Mouse (Mus musculus) kidney, adult 8-10 months (tissue): ENCODE results near the gene Cd59b.
"Not testable (repeated sequence)": the region's sequence is repeated elsewhere in the genome, so short reads cannot be mapped to it uniquely, and the experiment has no call there.

ENCODE experiments used
- DNase-seq, 2 experiments: peaks; one replicate each; pipeline ENCODE4 v3.0.0; 2022

The Cd59b gene

GRCm38 (mm10) chr2:104069704-104070185 is at the start of gene Cd59b:
TSS of gene Cd59b (plus strand) at chr2:104069849.
- DNase-seq = peak; percentile 56 to 68

GRCm38 (mm10) chr2:104023096-104023495 is 46.6 kb upstream of the Cd59b start:
- no peak for DNase-seq

DNA sequence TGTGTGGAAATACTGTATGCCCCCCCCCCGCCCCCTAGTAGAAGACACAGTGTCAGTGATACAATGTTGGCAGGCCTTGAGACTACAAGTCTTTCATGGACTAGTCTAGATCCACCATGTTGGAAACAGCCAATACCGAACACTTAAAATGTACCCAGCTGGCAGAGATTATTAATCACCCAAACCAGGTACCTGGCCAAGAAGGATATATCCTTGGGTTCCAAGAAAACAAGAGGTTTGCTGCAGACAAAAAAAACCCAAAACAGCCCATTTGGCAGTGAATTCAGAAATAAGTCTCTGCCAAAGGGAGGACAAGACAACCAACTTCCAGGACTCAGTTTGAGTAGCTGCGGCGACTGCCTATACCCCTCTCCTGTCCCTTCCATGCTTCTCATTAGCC is 45.0 kb upstream of the Cd59b start:
- DNase-seq = no peak

GRCm38 (mm10) chr2:104027458-104028138 is 42.1 kb upstream of the Cd59b start, which contains the start of gene Fbxo3:
TSS of gene Fbxo3 (plus strand) at chr2:104027721.
- peak; percentile 89 to 91 for DNase-seq

DNA sequence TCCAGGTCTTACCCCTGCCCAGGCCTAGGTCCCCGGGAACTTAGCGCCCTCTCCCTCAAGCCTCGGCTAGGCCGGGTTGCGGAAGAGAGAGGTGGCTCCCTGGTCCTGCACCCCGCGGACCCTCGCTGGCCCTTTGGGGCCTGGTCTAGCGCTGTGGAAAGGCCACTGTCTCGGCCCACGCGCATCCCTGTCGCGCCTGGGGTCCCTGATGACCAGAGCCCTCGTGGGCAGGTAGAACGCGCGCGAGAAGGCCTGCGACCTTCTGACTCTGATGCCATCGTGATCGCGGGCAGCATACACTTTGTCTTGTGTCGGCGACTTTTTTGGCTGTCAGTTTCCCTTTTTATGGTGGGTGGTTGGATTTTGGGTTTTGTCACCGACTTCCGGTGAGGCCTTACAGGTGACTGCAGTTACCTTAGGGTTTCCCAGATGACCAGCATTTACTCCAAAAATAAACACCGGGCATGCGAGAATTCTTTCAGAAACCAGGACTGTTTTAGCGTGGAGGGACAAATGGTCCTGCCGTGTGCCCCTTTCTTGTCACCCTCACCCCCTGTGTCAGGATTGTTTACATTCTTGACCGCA is 41.4 kb upstream of the Cd59b start, which contains the start of gene 4931422A03Rik:
Gene 4931422A03Rik (minus strand): TSS at position 223 of the 585 bp plus-strand sequence.
- peak in 1 of 2 experiments; percentile 39 for DNase-seq

- no peak for DNase-seq
Observed at GRCm38 (mm10) chr2:104029074-104029473, 40.6 kb upstream of the Cd59b start.

DNA sequence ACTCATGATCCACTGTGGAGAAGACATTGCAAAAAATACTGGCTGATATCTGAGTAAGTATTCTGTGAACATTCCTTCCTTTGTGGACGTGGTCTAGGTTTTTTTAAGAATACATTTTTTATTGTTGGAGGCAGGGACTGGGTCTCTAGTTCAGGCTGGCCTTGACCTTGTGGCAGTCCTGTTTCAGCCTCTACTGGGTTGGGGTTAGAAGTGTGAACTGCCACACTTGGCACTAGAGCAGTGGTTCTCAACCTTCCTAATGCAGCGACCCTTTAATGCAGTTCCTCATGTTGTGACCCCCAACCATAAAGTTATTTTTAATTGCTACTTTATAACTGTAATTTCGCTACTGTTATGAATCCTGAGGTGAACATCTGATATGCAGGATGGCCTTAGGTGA is 39.3 kb upstream of the Cd59b start:
- DNase-seq = no peak

DNA sequence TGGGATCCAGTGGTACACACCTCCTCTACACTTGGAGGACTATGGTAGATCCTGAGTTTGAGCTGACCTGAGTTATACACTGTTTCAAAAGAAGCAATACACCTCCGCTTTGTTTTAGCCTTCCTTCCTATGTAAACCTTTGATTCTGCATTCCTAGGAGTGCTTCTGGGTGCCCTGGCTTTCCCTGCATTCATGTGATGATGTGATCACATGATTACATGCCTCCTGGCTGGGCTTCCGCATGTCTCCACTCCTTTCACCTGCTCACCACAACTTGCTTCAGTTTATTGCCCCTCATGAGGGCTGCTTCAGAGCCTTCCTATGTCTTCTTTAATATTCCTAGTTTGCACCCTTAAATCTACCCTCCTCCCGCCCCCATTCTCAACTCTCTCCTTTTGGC is 37.6 kb upstream of the Cd59b start:
- no peak for DNase-seq

GRCm38 (mm10) chr2:104034832-104035472 is 34.7 kb upstream of the Cd59b start:
- DNase-seq = peak; percentile 50 to 66

DNA sequence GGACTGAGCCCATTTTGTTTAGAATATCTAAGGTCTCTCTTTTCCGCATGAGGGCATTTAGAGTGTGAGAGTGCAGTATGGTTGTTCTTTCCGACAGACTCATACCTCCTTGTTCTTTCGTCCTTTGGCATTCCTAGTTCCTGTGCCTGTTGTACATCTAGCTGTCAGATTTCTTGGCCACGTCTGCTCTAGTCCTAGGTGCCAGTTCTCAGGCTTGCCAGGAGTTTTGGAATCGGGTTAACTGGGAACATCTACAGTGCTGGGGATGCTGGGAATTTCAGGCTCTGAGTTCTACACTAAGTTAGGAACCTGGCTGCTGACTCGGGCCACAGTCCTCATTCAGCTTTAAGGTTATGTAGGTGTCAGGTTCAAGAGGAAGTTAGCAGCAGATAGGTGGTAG is 34.1 kb upstream of the Cd59b start:
- DNase-seq = no peak

- no peak for DNase-seq
Observed at GRCm38 (mm10) chr2:104036316-104036715, 33.3 kb upstream of the Cd59b start.

- DNase-seq = no peak
Observed at GRCm38 (mm10) chr2:104038236-104038635, 31.4 kb upstream of the Cd59b start.

- no peak for DNase-seq
Observed at GRCm38 (mm10) chr2:104041632-104042031, 28.0 kb upstream of the Cd59b start.

DNA sequence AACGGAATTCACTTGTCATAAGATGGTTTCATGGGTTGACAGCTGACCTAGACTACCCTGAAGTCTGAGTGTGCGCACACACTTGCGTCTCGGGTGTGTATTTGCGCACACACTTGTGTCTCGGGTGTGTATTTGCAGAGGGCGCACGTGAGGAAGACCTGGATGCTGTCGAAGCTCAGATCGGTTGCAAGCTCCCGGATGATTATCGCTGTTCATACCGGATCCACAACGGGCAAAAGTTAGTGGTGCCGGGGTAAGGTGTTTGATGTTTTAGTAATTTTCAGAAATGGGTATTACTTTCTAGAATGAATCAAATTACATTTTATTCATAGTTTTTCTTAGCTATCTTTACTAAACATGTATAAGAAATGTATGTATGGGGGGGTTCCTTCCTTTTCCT is 26.9 kb upstream of the Cd59b start:
- no peak for DNase-seq

DNA sequence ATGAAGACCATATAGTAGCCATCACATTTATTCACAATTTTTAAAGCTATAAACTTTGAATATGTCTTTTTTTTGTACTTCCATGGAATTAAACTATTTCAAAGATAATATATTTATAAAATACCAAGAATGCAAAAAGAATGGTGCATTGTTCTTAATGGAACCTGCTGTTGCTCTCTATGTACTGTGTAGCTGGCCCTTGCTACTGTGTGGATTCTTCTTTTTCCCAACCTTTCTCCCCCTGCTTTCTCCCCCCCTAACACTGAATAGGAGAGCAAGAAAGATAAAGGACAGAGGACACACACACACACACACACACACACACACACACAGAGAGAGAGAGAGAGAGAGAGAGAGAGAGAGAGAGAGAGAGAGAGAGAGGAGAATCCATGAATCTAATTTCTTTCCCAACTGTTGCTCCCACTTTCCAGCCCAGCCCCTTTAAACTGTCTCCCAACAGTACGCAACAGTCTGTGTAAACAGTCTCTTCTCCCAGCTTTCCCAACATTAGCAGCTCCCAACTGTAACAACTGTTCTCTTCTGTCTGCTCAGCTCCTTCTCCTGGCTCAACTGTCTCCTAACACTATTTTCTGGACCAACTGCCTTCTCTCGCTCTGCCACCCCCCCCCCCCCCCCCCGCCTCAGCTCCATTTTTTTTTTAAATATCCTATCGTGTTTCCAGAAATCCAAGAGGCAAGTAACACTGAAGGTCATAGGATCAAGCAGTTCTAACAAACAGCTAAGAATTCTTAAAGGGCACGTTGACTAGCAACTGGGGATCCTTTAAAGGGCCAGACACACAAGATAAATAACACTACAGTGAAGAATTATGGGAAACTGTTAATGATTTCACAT is 25.8 kb upstream of the Cd59b start:
- DNase-seq = no peak

DNA sequence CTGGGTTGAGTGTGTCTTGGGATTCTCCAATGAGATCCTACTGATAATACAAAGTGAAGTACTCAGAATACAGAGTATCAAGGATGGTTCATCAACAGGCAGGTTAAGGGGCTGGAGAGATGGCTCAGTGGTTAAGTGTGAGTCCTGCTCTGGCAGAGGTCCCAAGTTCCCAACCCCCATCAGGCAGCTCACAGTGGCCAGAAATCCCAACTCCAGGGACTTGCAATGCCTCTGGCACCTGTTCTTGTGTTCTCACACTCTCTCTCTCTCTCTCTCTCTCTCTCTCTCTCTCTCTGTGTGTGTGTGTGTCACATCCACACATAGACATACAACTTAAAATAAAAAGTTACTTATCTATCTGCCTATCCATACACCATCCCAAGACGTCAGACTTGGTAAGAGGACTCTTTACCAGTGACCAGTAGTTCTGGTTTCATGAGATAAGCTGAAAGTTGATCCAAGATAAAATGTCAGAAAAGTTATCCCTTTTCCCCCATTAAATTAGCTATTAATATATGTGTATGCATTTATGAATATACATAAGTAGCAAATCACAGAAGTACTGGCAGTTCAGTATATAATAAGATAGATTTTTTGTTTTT is 25.1 kb upstream of the Cd59b start:
- peak in 1 of 2 experiments; percentile 34 for DNase-seq

DNA sequence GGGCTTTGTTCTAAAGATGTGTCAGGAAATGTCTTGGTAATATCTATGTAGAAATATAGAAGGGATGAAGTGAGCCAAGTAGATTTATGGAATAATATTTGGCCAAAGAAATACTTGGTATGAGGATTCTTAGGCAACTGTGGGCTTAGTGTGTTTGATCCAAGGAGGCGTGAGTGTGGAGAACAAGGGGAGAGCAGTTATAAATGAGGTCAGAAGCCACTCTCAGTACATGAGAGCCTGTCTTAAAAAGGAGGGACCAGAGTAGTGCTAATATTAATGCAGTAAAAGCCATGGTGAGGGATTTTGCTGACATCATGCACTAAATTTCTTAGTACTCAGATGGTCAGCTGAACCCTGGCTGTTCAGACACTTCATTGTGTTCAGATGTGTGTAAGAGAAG is 11.3 kb upstream of the Cd59b start:
- no peak for DNase-seq

- DNase-seq = no peak
Observed at GRCm38 (mm10) chr2:104058954-104059353, 10.7 kb upstream of the Cd59b start.

- DNase-seq = no peak
Observed at GRCm38 (mm10) chr2:104059786-104060185, 9.9 kb upstream of the Cd59b start.

DNA sequence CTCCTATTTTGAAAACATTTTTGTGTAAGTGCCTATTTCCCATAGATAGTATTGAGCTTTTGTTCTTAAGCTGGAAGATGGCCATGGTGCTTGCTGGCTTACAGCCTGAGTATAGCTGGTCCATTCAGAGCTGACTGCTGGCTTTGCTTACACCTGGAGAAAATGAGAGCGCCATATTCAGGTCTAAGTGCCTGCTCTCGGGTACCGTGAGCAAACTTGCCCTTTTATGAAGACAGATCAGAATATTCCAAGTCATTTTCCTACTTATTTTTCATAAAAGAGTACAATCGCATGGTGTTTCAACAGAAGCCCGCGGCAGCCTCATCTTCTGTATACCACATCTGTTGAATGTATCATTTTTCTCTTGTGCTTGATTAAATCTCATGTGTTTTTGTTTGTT is 8.7 kb upstream of the Cd59b start:
- DNase-seq = no peak

DNA sequence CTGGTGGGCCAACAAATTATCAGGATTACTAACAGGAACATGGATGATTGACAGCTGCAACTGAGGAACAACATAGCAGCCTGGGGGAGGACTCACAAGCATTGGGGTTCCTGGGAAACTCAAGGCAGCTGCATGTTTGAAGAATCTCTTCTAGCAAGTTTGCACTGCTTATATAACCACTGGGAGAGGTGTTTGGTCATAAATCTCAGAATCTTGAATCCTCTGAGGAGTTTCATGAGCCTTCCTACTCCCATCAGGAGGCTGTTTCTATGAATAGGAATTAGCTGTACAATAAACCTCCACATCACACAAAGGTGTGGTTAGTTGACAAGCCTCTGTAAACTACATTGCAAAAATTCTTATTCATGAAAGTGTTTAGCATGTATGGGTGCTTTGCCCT is 7.0 kb upstream of the Cd59b start:
- no peak for DNase-seq

- DNase-seq = no peak
Observed at GRCm38 (mm10) chr2:104064152-104064551, 5.5 kb upstream of the Cd59b start.

GRCm38 (mm10) chr2:104065526-104065925 is 4.1 kb upstream of the Cd59b start, which contains the start of gene Gm10912:
TSS of gene Gm10912 (plus strand) at chr2:104065826.
- not testable (repeated sequence) for DNase-seq
